Mouse (Mus musculus): ENCODE data around the gene Fam114a2.

The Fam114a2 gene

DNA sequence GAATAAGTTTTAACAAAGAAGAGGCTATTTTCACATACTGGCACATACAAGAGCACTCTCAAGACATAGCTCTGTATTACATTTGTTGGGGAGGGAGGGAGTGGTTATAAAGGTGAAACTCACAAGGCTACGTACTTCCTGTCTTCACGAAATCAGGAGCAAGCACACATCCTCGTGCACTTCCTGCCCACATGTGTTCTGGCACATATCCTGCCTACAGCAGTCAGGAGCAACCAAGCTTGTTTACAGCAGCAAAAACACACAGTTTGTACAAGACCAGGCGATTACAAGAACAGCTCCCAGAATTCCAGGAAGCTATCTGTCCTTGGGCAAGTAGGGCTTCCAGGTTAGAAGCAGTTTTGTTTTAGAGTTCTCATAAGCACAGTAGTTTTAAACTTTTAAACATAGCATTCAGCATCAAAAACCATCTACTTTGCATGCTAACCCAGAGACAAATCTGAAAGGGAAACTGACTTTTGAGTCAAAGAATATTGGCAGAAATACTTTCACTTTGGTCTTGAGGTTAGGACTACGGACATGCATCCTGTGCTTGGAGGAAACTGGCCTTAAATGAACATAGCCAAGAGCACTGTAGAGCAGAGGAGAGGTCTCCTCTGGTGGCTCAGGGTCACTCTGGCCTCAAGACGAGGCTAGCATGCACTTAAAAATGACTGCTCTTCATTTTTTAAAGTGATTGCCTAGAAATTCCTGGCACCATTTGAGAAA lies 73.0 kb downstream of the Fam114a2 start:
- peak; percentile 40 for DNase-seq (ENCODE audit: low read depth, low spot score)

DNA sequence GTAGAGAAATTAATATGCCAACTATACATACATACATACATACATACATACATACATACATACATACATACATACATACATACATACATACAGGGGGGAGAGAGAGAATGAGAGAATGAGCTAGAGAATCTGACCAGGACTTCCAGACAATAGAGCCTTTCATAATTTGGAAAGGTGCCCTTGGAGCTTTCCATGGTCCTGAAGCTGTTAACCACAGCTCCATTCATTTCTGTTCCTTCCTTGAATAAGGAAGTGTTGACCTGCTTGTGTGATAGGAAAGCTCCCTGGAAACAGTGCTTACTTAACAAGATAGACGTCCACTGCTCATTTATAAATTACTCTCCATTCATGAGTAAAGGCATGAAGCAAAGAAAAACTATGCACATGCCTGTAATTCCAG lies 84.3 kb downstream of the Fam114a2 start:
- peak; percentile 75 for DNase-seq (ENCODE audit: low read depth, low spot score)
